28 mouse cellular contexts compared by ENCODE assay signal in genomic region chr5:62078998-62079397, GRCm38 (mm10).
"Had no signal": no experiment of that assay in that cellular context is flagged by ENCODE, and none has a peak within 500 bp of the region (broad histone marks: within the 10 kb centered on the region; RNA-seq: fewer than 3 reads in every experiment).

No protein-coding gene starts in this region.

- H3K4me3 ChIP-seq: limb, embryonic 10.5 days; limb, embryonic 12.5 days; limb, embryonic 13.5 days; limb, embryonic 15.5 days; liver, embryonic 12.5 days; liver, embryonic 13.5 days; liver, embryonic 15.5 days; lung, embryonic 15.5 days; megakaryocyte, embryonic 14.5 days; midbrain, embryonic 10.5 days; midbrain, embryonic 12.5 days; midbrain, embryonic 13.5 days; midbrain, embryonic 15.5 days; myocyte had no signal

- ATAC-seq: liver, embryonic 12.5 days; liver, postnatal 0 days; lung, postnatal 0 days; midbrain, embryonic 13.5 days; midbrain, embryonic 15.5 days; midbrain, embryonic 16.5 days had no signal

- H3K27ac ChIP-seq: limb, embryonic 10.5 days; limb, embryonic 12.5 days; limb, embryonic 13.5 days; limb, embryonic 15.5 days; liver, embryonic 12.5 days; liver, embryonic 13.5 days; liver, embryonic 14.5 days; liver, embryonic 15.5 days; lung, embryonic 15.5 days; macrophage; midbrain, embryonic 10.5 days; midbrain, embryonic 12.5 days; midbrain, embryonic 13.5 days; midbrain, embryonic 15.5 days had no signal

- DNase-seq: liver; liver, embryonic 13.5 days; liver, postnatal 0 days; lung, adult 18-20 months; lung, adult 2 months; lung, embryonic 14.5 days; lung, postnatal 10 days; lung, postnatal 14 days; lung, postnatal 36 days; lung, postnatal 4 days; midbrain, embryonic 14.5 days had no signal
